Mouse (Mus musculus) spleen, postnatal 14 days (tissue): Measurements from ENCODE around the gene Shank3.

Experiments used
- DNase-seq, 2 experiments: peaks; one replicate each; pipeline ENCODE4 v3.0.0; 2021 to 2022; ENCODE audit warnings: low spot score in 2 of 2

Shank3 gene

GRCm38 (mm10) chr15:89477091-89477491, 22.3 kb upstream of the Shank3 start, which contains the start of gene Arsa:
Arsa (minus strand) TSS chr15:89477425.
- no peak for DNase-seq

GRCm38 (mm10) chr15:89477806-89478205, 21.6 kb upstream of the Shank3 start:
- DNase-seq, result no peak

DNA sequence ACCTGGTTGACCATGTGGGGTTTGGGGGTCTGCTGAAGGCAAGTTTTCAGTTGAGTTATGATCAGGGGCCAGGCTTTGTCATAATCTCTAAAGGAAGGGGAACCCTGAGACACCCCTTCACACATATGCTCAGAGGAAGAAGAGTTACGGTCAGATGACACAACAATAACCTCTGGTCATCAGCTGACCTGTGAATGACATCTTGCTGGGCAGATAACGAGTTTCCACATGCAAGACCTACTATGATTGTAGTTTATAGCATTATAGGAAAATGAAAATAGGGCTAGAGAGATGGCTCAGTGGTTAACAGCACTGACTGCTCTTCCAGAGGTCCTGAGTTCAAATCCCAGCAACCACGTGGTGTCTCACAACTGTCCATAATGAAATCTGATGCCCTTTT, 20.8 kb upstream of the Shank3 start:
- no peak for DNase-seq

DNA sequence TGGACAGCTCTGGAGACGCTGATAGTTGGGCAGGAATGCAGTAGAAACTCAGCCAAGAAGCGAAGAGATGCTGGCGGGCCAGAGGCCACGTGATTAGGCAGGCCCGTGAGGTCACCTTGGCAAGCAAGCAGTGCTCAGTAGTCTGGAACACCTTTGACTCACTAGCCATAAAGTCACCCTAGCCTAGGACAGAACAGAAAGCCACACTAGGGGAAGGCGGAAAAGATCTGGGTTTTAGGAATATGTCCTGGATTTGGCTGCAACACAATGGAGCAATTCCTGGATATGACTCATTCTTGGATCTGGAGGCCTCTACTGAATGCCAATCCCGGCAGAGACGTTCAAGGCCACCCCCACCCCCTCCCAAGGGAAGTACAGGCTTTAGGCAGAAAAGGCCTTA, 18.8 kb upstream of the Shank3 start:
- no peak for DNase-seq

GRCm38 (mm10) chr15:89488182-89488581, 11.2 kb upstream of the Shank3 start:
- DNase-seq, result no peak

- DNase-seq, result no peak
Measured at GRCm38 (mm10) chr15:89488611-89489117, 10.8 kb upstream of the Shank3 start.

DNA sequence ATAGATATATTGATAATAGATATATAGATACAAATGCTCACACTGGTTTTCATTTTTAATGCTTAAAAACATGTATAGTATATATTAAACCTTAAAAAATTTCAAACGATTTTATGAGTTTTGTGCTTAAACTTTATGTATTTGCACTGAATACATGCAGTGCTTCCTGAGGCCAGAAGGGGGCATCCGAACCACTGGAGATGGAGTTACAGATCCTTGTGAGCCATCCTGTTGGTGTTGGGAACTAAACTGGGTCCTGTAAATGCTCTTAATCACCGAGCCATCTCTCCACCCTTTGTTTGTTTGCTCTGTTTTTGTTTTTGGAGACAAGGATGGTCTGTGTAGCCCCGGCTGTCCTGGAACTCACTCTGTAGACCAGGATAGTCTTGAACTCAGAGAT, 4.5 kb upstream of the Shank3 start:
- DNase-seq, result no peak

DNA sequence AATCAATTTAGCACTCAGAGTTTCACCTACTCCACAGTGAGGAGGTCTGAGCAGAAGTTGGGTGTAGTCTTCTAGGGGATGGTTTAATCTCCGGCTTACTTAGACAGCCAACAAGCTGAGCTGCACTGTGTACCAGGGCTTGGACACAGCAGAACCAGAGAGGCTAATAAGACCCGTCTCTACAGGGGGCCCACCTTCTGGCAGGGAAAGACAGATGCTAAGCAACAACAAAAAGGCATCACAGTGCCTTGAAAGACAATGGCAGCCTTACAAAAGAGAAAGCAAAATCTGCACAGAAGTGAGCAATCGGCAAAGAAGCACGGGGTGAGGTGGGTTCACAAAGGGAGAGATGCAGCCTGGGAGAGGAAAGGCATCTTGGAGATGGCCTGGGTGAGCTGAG, 3.3 kb upstream of the Shank3 start:
- no peak for DNase-seq

DNA sequence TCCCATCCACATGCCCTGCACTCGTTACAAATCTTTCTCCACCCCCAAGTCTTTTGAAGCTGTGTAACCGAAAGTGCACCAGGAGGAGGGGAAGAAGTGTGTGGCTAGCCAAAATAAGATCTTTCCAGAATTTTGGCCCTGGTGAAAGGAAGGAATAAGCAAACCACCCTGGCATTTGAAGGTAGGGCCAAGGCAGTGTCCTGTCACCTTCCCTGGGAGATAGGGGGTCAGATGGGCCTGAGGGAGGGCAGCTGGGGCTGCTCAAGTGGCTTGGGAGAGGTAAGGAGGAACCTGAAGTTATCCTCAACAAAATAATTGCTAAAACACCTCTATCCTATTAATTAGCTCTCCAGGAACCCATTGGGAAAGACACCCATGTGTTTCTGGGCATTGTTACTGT, 2.6 kb upstream of the Shank3 start:
- no peak for DNase-seq

- no peak for DNase-seq
Measured at GRCm38 (mm10) chr15:89497391-89498048, 1.9 kb upstream of the Shank3 start.

- DNase-seq, result peak in 1 of 2 experiments; percentile 18
Measured at GRCm38 (mm10) chr15:89498049-89498960, 1.1 kb upstream of the Shank3 start.

- no peak for DNase-seq
Measured at GRCm38 (mm10) chr15:89499784-89500220, 379 bp downstream of the Shank3 start.

GRCm38 (mm10) chr15:89500221-89500791, 883 bp downstream of the Shank3 start:
- DNase-seq, result no peak

DNA sequence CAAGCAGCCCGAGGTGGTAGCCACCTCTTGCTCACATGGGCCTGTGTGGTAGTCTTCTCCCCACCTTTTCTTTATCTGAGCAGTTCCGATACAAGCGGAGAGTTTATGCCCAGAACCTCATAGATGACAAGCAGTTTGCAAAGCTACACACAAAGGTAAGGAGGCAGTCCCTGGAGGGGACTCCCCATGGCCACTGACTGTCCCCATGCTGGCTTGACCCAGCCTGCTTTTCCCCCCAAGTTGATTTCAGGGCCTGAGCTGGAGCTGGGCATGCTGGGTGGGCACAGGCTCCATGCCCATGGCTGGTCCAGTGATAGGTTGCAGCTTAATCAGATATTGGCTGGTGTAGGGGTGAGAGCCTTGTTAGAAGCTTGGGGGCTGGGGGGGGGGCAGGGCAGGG, 1.9 kb downstream of the Shank3 start:
- no peak for DNase-seq

GRCm38 (mm10) chr15:89504838-89505237, 5.4 kb downstream of the Shank3 start:
- DNase-seq, result no peak

GRCm38 (mm10) chr15:89507751-89508150, 8.3 kb downstream of the Shank3 start:
- no peak for DNase-seq

- no peak for DNase-seq
Measured at GRCm38 (mm10) chr15:89512679-89513078, 13.3 kb downstream of the Shank3 start.

DNA sequence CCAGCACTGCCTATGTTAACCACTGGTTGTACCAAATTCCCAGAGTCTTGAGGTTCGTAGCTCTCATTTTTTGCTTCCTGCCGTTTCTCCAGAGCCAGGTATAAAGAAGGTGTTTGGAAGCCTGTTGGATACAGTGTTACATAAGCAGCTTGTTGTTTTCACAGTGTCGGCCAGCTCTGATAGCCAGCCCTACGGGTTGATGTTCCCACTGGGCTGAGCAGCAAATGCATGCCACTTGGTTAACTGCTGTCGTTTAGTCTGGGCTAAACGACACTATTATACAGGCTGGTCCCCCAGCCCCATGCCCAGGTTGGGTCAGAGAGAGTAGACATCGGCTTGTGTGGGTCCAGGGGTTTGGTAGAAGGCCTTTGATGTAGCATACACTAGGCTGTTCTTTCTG, 22.5 kb downstream of the Shank3 start:
- DNase-seq, result no peak

DNA sequence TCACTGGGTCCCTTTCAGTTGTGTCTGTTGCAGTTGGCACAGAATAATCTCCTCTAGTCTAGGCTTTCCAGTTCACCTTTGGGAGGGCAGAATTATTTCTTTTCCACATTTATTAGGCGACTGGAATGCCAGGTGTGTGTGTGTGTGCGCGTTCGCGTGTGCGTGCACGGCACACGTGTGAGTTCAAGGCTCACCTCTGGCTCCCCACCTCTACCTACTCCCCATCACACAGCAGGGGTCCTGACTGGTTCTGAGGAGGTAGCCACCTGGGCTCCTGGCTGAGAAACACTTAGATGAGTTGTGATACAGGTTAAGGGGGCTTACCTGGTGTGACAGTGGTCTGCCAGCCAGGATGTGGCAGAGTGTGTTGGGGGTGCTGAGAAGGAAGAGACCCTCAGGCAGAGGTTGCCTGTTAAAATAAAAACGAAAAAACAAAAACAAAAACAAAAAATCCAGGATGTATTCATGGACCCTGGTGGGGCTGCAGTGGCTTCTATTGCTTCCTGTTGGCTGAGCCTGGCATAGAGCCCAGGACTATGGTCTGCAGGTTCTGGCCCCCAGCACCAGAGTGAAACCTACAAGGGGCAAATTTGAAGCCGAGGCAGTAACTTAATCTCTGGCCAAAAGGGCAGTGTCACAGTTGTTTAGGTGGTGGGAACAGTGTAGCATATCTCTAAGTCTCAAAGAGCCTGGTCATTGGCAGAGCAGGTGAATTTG, 23.3 kb downstream of the Shank3 start:
- DNase-seq, result no peak

DNA sequence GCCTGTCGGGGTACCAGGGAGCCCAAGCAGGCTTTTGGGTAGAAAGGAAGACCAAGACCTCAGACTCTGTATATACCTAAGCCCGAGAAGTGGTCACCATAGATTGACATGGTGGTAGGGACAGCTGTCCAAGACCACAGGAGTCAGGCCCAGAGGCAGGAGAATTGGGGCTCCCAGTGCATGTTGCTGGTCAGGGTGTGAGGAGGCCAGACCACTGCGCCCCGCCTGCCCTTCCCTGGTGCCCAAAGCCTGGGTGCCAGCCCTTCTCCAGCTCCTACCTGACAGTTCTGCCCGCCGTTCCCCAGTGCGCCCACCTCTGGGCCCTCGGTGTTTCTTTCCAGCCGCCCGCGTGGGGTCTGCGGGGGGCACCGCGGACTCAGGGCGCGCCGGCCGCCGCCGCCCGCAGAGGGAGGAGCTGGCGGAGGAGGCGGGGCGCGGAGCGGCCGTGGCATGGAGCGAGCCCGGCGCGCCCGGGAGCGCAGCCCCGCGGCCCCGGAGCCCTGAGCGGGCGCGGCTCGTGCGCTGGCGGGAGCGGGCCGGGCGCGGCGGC, 23.9 kb downstream of the Shank3 start:
- no peak for DNase-seq

- no peak for DNase-seq
Measured at GRCm38 (mm10) chr15:89524001-89524571, 24.7 kb downstream of the Shank3 start.
